In the genomic region with DNA sequence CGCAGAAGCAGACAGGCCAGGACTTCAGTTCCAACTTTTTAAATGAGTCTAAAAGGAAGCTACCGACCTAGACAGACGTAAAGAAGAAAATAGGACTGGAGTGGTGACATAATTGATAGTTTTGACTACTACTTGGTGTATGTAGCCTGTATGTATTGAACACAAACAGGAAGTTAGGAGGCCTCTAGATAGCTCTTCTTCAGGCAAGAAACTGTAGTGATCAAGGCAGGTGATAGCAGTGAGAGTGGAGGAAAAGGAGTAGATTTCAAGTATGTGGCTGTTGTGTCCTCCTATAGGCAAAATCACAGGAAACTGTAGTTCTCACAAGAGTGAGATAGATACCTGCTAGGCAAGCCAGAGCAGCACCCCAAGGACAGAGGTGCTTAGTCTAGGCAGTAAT, we compare ENCODE assay signal across 20 mouse cellular contexts. TPM values are rescaled to one million over a fixed set of nuclear protein-coding genes. Genes with fewer than 3 reads are reported as not detected.
DNase-seq lines count a peak whose midpoint lies in the region; ATAC-seq and TF ChIP-seq lines count a peak whose summit lies in the region.
"Had no signal": no experiment of that assay in that cellular context is flagged by ENCODE, and none has a peak within 500 bp of the region (broad histone marks: within the 10 kb centered on the region; RNA-seq: fewer than 3 reads in every experiment).

No protein-coding gene starts in this region.

- no peak overlapping the region for H3K4me3 ChIP-seq in G1E (ENCODE audit: low read depth, low read length)
- H3K4me3 ChIP-seq: embryonic facial prominence, embryonic 10.5 days; embryonic facial prominence, embryonic 12.5 days; forebrain, embryonic 13.5 days; forebrain, embryonic 15.5 days had no signal

- no peak for DNase-seq in G1E (ENCODE audit: low spot score)
- DNase-seq in lung, postnatal 25 days (ENCODE audit: low spot score): no peak
- no peak for DNase-seq in embryo, embryonic 10.5 days (ENCODE audit: low spot score)
- DNase-seq in right cerebral cortex, postnatal 25 days: no peak
- DNase-seq: adrenal gland, adult 8-10 months; adrenal gland, postnatal 14 days; adrenal gland, postnatal 36 days; cerebellum, adult 11-12 months; cerebellum, adult 2 months; cerebellum, adult 9-10 months; cerebellum, postnatal 10 days; cerebellum, postnatal 25 days; forebrain, postnatal 0 days had no signal

- peak; percentile 61 for ATAC-seq in G1E (ENCODE audit: extremely low read depth, insufficient number of reproducible peaks, low FRiP score, poor library complexity, severe bottlenecking)
- ATAC-seq in common myeloid progenitor, adult 5-6 weeks (replicated peaks; ENCODE audit: low read depth, poor library complexity, severe bottlenecking): peak; percentile 53
- ATAC-seq: activated CD4-positive, CD25-positive, alpha-beta regulatory T cell, adult 4 months; forebrain, embryonic 13.5 days; forebrain, embryonic 15.5 days; forebrain, postnatal 0 days; Patski had no signal

- H3K4me1 ChIP-seq in G1E (ENCODE audit: insufficient read depth, low read depth, low read length): peaks cover 7% of the 10 kb centered on the region; the same call in 1 of the 2 replicates
- H3K4me1 ChIP-seq: embryonic facial prominence, embryonic 10.5 days; embryonic facial prominence, embryonic 12.5 days; forebrain, embryonic 15.5 days had no signal

- H3K36me3 ChIP-seq in G1E (replicated peaks): peaks cover 83% of the 10 kb centered on the region

- H3K27me3 ChIP-seq in G1E (ENCODE audit: insufficient read depth, low read length): no peaks in the 10 kb centered on the region
- H3K27me3 ChIP-seq: embryonic facial prominence, embryonic 12.5 days; forebrain, embryonic 13.5 days; forebrain, embryonic 15.5 days; Patski had no signal

- H3K9me3 ChIP-seq in G1E (replicated peaks): no peaks in the 10 kb centered on the region
- H3K9me3 ChIP-seq: embryonic facial prominence, embryonic 10.5 days; embryonic facial prominence, embryonic 12.5 days; forebrain, embryonic 13.5 days; forebrain, embryonic 15.5 days had no signal

- TF ChIP-seq CTCF in G1E (IDR thresholded peaks at IDR 0.05; ENCODE audit: low read depth, low read length): no peak

RNA-seq across cellular contexts. Expression of a gene that starts 23.4 kb away (rescaled TPM):
- total RNA-seq in G1E (2014; fragmentation: Nextera tagmentation) (11.1 and 17.5 TPM in 2 replicates), G1E (2017) (31.5 and 38.9 TPM in 2 replicates)
- polyA plus RNA-seq in G1E (2012): 4.1 and 5.1 TPM in 2 replicates
- total RNA-seq in common myeloid progenitor, adult 5-6 weeks (2017): 35.5 and 41.5 TPM in 2 replicates
